12 mouse cellular contexts compared by ENCODE assay signal in genomic region chr10:38703954-38704761, GRCm38 (mm10).
A peak's percentile ranks its signal among the peaks of the same experiment; 100 is the strongest.
DNase-seq lines count a peak whose midpoint lies in the region; ATAC-seq lines count a peak whose summit lies in the region.
"Had no signal": no experiment of that assay in that cellular context is flagged by ENCODE, and none has a peak within 500 bp of the region (broad histone marks: within the 10 kb centered on the region; RNA-seq: fewer than 3 reads in every experiment).

No protein-coding gene starts in this region.

- no peaks in the 10 kb centered on the region for H3K9me3 ChIP-seq in limb, embryonic 10.5 days (replicated peaks)
- H3K9me3 ChIP-seq in neural tube, embryonic 11.5 days (ENCODE audit: control insufficient read depth, low read length) = no peaks in the 10 kb centered on the region
- H3K9me3 ChIP-seq: heart, embryonic 15.5 days; midbrain, embryonic 10.5 days had no signal

- peak overlapping the region; percentile 64 for H3K27ac ChIP-seq in limb, embryonic 10.5 days
- no peak overlapping the region for H3K27ac ChIP-seq in neural tube, embryonic 11.5 days (ENCODE audit: low read depth, low read length)
- H3K27ac ChIP-seq: heart, embryonic 15.5 days; midbrain, embryonic 10.5 days had no signal

- H3K4me3 ChIP-seq in limb, embryonic 10.5 days = no peak overlapping the region
- no peak overlapping the region for H3K4me3 ChIP-seq in neural tube, embryonic 11.5 days (ENCODE audit: low read depth, low read length)
- H3K4me3 ChIP-seq: heart, embryonic 15.5 days; midbrain, embryonic 10.5 days had no signal

- WGBS in limb, embryonic 10.5 days = 71% methylated on average over 4 of the region's 4 CpGs
- 81% methylated on average over 4 of the region's 4 CpGs for WGBS in neural tube, embryonic 11.5 days

- H3K27me3 ChIP-seq in limb, embryonic 10.5 days (ENCODE audit: low read depth, poor library complexity, severe bottlenecking) = no peaks in the 10 kb centered on the region
- H3K27me3 ChIP-seq in neural tube, embryonic 11.5 days (ENCODE audit: control insufficient read depth, insufficient read depth, low read length) = no peaks in the 10 kb centered on the region
- H3K27me3 ChIP-seq: heart, embryonic 15.5 days had no signal

- H3K4me2 ChIP-seq in neural tube, embryonic 11.5 days (ENCODE audit: low read depth) = no peak overlapping the region
- H3K4me2 ChIP-seq: heart, embryonic 15.5 days had no signal

- no peak overlapping the region for H3K9ac ChIP-seq in neural tube, embryonic 11.5 days (ENCODE audit: low read length)
- H3K9ac ChIP-seq: heart, embryonic 15.5 days had no signal

- H3K4me1 ChIP-seq in limb, embryonic 10.5 days = peaks cover 14% of the 10 kb centered on the region
- no peaks in the 10 kb centered on the region for H3K4me1 ChIP-seq in neural tube, embryonic 11.5 days (ENCODE audit: control insufficient read depth, insufficient read depth, low read length)
- H3K4me1 ChIP-seq: heart, embryonic 15.5 days; midbrain, embryonic 10.5 days had no signal

- DNase-seq in ovary, postnatal 14 days (ENCODE audit: low spot score) = peak; percentile 4
- no peak for DNase-seq in ovary, postnatal 10 days (ENCODE audit: low spot score)
- peak; percentile 57 for DNase-seq in fat pad, adult 2 months (ENCODE audit: extremely low read depth, low read depth, low spot score)
- peak; percentile 36 for DNase-seq in limb, embryonic 10.5 days (ENCODE audit: low spot score)
- DNase-seq in neural tube, embryonic 11.5 days (ENCODE audit: low spot score) = peak; percentile 26
- DNase-seq in cerebellum, postnatal 4 days (ENCODE audit: low spot score in 2 of 2) = no peak
- DNase-seq in liver = no peak
- DNase-seq: adrenal gland, postnatal 10 days; cerebellum, adult 11-12 months had no signal

- no peak for ATAC-seq in neural tube, embryonic 11.5 days (ENCODE audit: insufficient read depth, low FRiP score, low TSS enrichment)
- no peak for ATAC-seq in activated CD4-positive, CD25-positive, alpha-beta regulatory T cell, adult 4 months

- no peaks in the 10 kb centered on the region for H3K36me3 ChIP-seq in limb, embryonic 10.5 days
- no peaks in the 10 kb centered on the region for H3K36me3 ChIP-seq in neural tube, embryonic 11.5 days (ENCODE audit: control insufficient read depth, insufficient read depth, low read length)
- H3K36me3 ChIP-seq: heart, embryonic 15.5 days; midbrain, embryonic 10.5 days had no signal

Comparison
In these comparisons a context has a peak if more than half of its experiments do, and no peak if none do; other contexts are left out.
1. DNase-seq: peak in ovary, postnatal 14 days (single experiment), fat pad, adult 2 months (single experiment), limb, embryonic 10.5 days (single experiment) and neural tube, embryonic 11.5 days (single experiment); none in ovary, postnatal 10 days (single experiment), cerebellum, postnatal 4 days (0 of 2) and liver (single experiment).